In genomic region chr7:39659597-39659996, GRCm38 (mm10) we compare ENCODE assay signal across 15 mouse cellular contexts.
DNase-seq lines count a peak whose midpoint lies in the region; ATAC-seq lines count a peak whose summit lies in the region.
"Had no signal": no experiment of that assay in that cellular context is flagged by ENCODE, and none has a peak within 500 bp of the region (broad histone marks: within the 10 kb centered on the region; RNA-seq: fewer than 3 reads in every experiment).

No protein-coding gene starts in this region.

- no peak overlapping the region for H3K4me2 ChIP-seq in stomach, embryonic 16.5 days (ENCODE audit: low read depth, low read length)
- H3K4me2 ChIP-seq in forebrain, embryonic 13.5 days: no peak overlapping the region
- H3K4me2 ChIP-seq: embryonic facial prominence, embryonic 12.5 days; hindbrain, embryonic 13.5 days; limb, embryonic 12.5 days; stomach, embryonic 15.5 days had no signal

- H3K36me3 ChIP-seq in stomach, embryonic 16.5 days (ENCODE audit: control insufficient read depth, insufficient read depth, low read length): no peaks in the 10 kb centered on the region
- no peaks in the 10 kb centered on the region for H3K36me3 ChIP-seq in forebrain, embryonic 13.5 days (ENCODE audit: poor library complexity, severe bottlenecking)
- H3K36me3 ChIP-seq: embryonic facial prominence, embryonic 12.5 days; hindbrain, embryonic 13.5 days; limb, embryonic 12.5 days; stomach, embryonic 15.5 days had no signal

- H3K9me3 ChIP-seq in stomach, embryonic 16.5 days (replicated peaks; ENCODE audit: control insufficient read depth, low read length): no peaks in the 10 kb centered on the region
- H3K9me3 ChIP-seq in forebrain, embryonic 13.5 days (replicated peaks): no peaks in the 10 kb centered on the region
- H3K9me3 ChIP-seq: embryonic facial prominence, embryonic 12.5 days; hindbrain, embryonic 13.5 days; stomach, embryonic 15.5 days had no signal

- peak; percentile 9 for DNase-seq in adrenal gland, postnatal 14 days
- no peak for DNase-seq in adrenal gland, postnatal 36 days
- peak; percentile 1 to 9 for DNase-seq in urinary bladder, adult 18-20 months (ENCODE audit: low spot score in 2 of 2)
- DNase-seq in urinary bladder, postnatal 4 days (ENCODE audit: low spot score in 2 of 2): no peak
- peak; percentile 8 to 10 for DNase-seq in kidney, postnatal 4 days
- no peak for DNase-seq in spleen, postnatal 4 days (ENCODE audit: low spot score in 2 of 2)
- DNase-seq: adrenal gland, postnatal 25 days; cerebellum, adult 2 months; right cerebral cortex, postnatal 14 days had no signal

- no peak for ATAC-seq in stomach, embryonic 16.5 days (ENCODE audit: insufficient read depth, low FRiP score)
- ATAC-seq in forebrain, embryonic 13.5 days: no peak

- no peaks in the 10 kb centered on the region for H3K27me3 ChIP-seq in stomach, embryonic 16.5 days (ENCODE audit: control insufficient read depth, insufficient read depth, low read length)
- no peaks in the 10 kb centered on the region; the same call in 1 of the 2 replicates for H3K27me3 ChIP-seq in forebrain, embryonic 13.5 days
- H3K27me3 ChIP-seq: embryonic facial prominence, embryonic 12.5 days; hindbrain, embryonic 13.5 days; limb, embryonic 12.5 days; stomach, embryonic 15.5 days had no signal

- 0 out of 2 replicates have a peak overlapping the region, but pooled peaks have one; percentile 10 for H3K9ac ChIP-seq in stomach, embryonic 16.5 days (ENCODE audit: low read length)
- no peak overlapping the region for H3K9ac ChIP-seq in forebrain, embryonic 13.5 days
- H3K9ac ChIP-seq: embryonic facial prominence, embryonic 12.5 days; hindbrain, embryonic 13.5 days; limb, embryonic 12.5 days; stomach, embryonic 15.5 days had no signal

- 20% methylated on average over 5 of the region's 5 CpGs for WGBS in stomach, embryonic 16.5 days
- 44% methylated on average over 5 of the region's 5 CpGs for WGBS in forebrain, embryonic 13.5 days

- no peaks in the 10 kb centered on the region for H3K4me1 ChIP-seq in stomach, embryonic 16.5 days (ENCODE audit: control insufficient read depth, insufficient read depth, low read length)
- peaks cover 6% of the 10 kb centered on the region for H3K4me1 ChIP-seq in forebrain, embryonic 13.5 days
- H3K4me1 ChIP-seq: stomach, embryonic 15.5 days had no signal

- no peak overlapping the region for H3K4me3 ChIP-seq in stomach, embryonic 16.5 days (replicated peaks; ENCODE audit: low read length)
- no peak overlapping the region for H3K4me3 ChIP-seq in forebrain, embryonic 13.5 days
- H3K4me3 ChIP-seq: embryonic facial prominence, embryonic 12.5 days; hindbrain, embryonic 13.5 days; limb, embryonic 12.5 days; stomach, embryonic 15.5 days had no signal

- H3K27ac ChIP-seq in stomach, embryonic 16.5 days (ENCODE audit: low read length): no peak overlapping the region
- H3K27ac ChIP-seq in forebrain, embryonic 13.5 days: no peak overlapping the region
- H3K27ac ChIP-seq: embryonic facial prominence, embryonic 12.5 days; hindbrain, embryonic 13.5 days; limb, embryonic 12.5 days; stomach, embryonic 15.5 days had no signal

Comparison
In these comparisons a context has a peak if more than half of its experiments do, and no peak if none do; other contexts are left out.
1. DNase-seq: peak in adrenal gland, postnatal 14 days (single experiment), urinary bladder, adult 18-20 months (2 of 2) and kidney, postnatal 4 days (2 of 2); none in adrenal gland, postnatal 36 days (0 of 2), urinary bladder, postnatal 4 days (0 of 2) and spleen, postnatal 4 days (0 of 2).